Mouse (Mus musculus) bone marrow macrophage, adult 2 months (primary cell): Measurements from ENCODE around the gene Itga7.

Experiments
- CTCF ChIP-seq: IDR thresholded peaks from 2 replicates; pipeline ENCODE4 v1.5.1; 2012; ENCODE audit warnings: low read depth, mild to moderate bottlenecking, low read length, moderate library complexity
- POLR2A ChIP-seq: IDR thresholded peaks from 2 replicates; pipeline ENCODE4 v1.6.1; 2012; ENCODE audit warnings: mild to moderate bottlenecking, low read depth, low read length, borderline replicate concordance

DNA sequence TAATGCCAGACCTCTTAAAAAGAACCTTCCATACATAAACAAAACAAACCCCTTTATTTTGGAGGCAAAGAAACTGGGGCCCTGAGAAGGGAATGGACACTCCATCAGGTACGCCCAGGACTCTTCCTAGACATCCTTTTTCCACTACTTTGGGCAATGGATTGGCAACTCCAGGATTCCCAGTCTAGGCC is 10.9 kb upstream of the Itga7 start, which contains the start of gene Rdh5:
- TF ChIP-seq CTCF = no peak
- no peak for TF ChIP-seq POLR2A
